Mouse (Mus musculus) myocyte (in vitro differentiated cells): ENCODE data around the gene Slc2a13.

Source experiments
- MYOG ChIP-seq, 3 experiments: IDR thresholded peaks; one replicate each; pipeline ENCODE4 v1.6.1; 2011; ENCODE audit warnings: control low read depth in 2 of 3, low read depth in 2 of 3, mild to moderate bottlenecking in 2 of 3; ENCODE audit not compliant: insufficient read length in 2 of 3, control insufficient read depth in 1 of 3, insufficient read depth in 1 of 3
- POLR2A ChIP-seq: IDR thresholded peaks from one replicate; pipeline ENCODE4 v1.6.1; 2011; ENCODE audit warnings: low read depth, mild to moderate bottlenecking, control low read depth, moderate library complexity; ENCODE audit not compliant: insufficient read length

- TF ChIP-seq POLR2A (no peak), MYOG (IDR thresholded peaks at IDR 0.05; ENCODE audit: control insufficient read depth in 1 of 3, insufficient read depth in 1 of 3, insufficient read length in 2 of 3, low read depth in 2 of 3) (no peak)
These were observed 198.6 kb downstream of the Slc2a13 start for GRCm38 (mm10) chr15:91374441-91374840.
